Mouse (Mus musculus): Measurements from ENCODE around the gene Olfr90. TPM values are rescaled to one million over a fixed set of nuclear protein-coding genes. Genes with fewer than 3 reads are reported as not detected.
A peak's percentile ranks its signal among the peaks of the same experiment; 100 is the strongest.

The Olfr90 gene
- total RNA-seq, 1 experiment from 2014 or later: not detected

GRCm38 (mm10) chr17:37061435-37061834 lies 26.9 kb downstream of the Olfr90 start:
- no peak for DNase-seq

- no peak for DNase-seq
Observed at GRCm38 (mm10) chr17:37056957-37057356, 31.3 kb downstream of the Olfr90 start.

- no peak for DNase-seq
Observed at GRCm38 (mm10) chr17:37051745-37052144, 36.6 kb downstream of the Olfr90 start.

- DNase-seq: no peak
Observed at GRCm38 (mm10) chr17:37050876-37051275, 37.4 kb downstream of the Olfr90 start.

- peak; percentile 87 for DNase-seq
Observed at GRCm38 (mm10) chr17:37050399-37050798, 37.9 kb downstream of the Olfr90 start.

- peak; percentile 79 for DNase-seq
Observed at GRCm38 (mm10) chr17:37049570-37050310, 38.6 kb downstream of the Olfr90 start.

- DNase-seq: no peak
Observed at GRCm38 (mm10) chr17:37048383-37048782, 39.9 kb downstream of the Olfr90 start.

- no peak for DNase-seq
Observed at GRCm38 (mm10) chr17:37047981-37048380, 40.3 kb downstream of the Olfr90 start.

- no peak for DNase-seq
Observed at GRCm38 (mm10) chr17:37047332-37047976, 40.8 kb downstream of the Olfr90 start.

GRCm38 (mm10) chr17:37046312-37047112 lies 41.8 kb downstream of the Olfr90 start:
- DNase-seq: peak; percentile 74

GRCm38 (mm10) chr17:37045611-37046311 lies 42.5 kb downstream of the Olfr90 start, which contains the start of gene Gabbr1:
TSS of gene Gabbr1 (plus strand) at chr17:37045966.
- DNase-seq: peak; percentile 86

GRCm38 (mm10) chr17:37044651-37045244 lies 43.6 kb downstream of the Olfr90 start:
- no peak for DNase-seq

- no peak for DNase-seq
Observed at GRCm38 (mm10) chr17:37039127-37039894, 49.0 kb downstream of the Olfr90 start.

Other genes with a start within 250 kb of the Olfr90 start
- not detected in 2 replicates for gene Trim15, start 221.3 kb downstream of the Olfr90 start, total RNA-seq (2021)
- gene Trim10, start 218.9 kb downstream of the Olfr90 start, total RNA-seq (2021): 0.27 and 0.67 TPM in 2 replicates
- 0.61 TPM in 1 of 2 replicates, not detected in the other for gene Trim40, start 198.4 kb downstream of the Olfr90 start, total RNA-seq (2021)
- not detected in 2 replicates for gene Trim31, start 190.4 kb downstream of the Olfr90 start, total RNA-seq (2021)
- 0.85 TPM in 1 of 2 replicates, not detected in the other for gene Rnf39, start 145.6 kb downstream of the Olfr90 start, total RNA-seq (2021)
- gene Ppp1r11, start 136.8 kb downstream of the Olfr90 start, total RNA-seq (2021): 78.7 and 85.4 TPM in 2 replicates
- 33.8 and 41.3 TPM in 2 replicates for gene Znrd1, start 129.9 kb downstream of the Olfr90 start, total RNA-seq (2021)
- gene Znrd1as, start 129.9 kb downstream of the Olfr90 start, total RNA-seq (2021): 16.5 and 21.2 TPM in 2 replicates
- not detected in 2 replicates for gene 2410137M14Rik, start 107.3 kb downstream of the Olfr90 start, total RNA-seq (2021)
- not detected in 2 replicates for gene H2-M5, start 99.0 kb downstream of the Olfr90 start, total RNA-seq (2021)
- 2.5 and 3.8 TPM in 2 replicates for gene Zfp57, start 87.3 kb downstream of the Olfr90 start, total RNA-seq (2021)
- not detected in 2 replicates for gene Mog, start 65.1 kb downstream of the Olfr90 start, total RNA-seq (2021)
- gene Gabbr1, start 42.5 kb downstream of the Olfr90 start, total RNA-seq (2021): 39.6 and 46.0 TPM in 2 replicates
- gene Olfr91, start 9.8 kb upstream of the Olfr90 start, total RNA-seq (2021): not detected in 2 replicates
- not detected in 2 replicates for gene Olfr92, start 31.6 kb upstream of the Olfr90 start, total RNA-seq (2021)
- not detected in 2 replicates for gene Olfr93, start 73.0 kb upstream of the Olfr90 start, total RNA-seq (2021)
- not detected in 2 replicates for gene Ubd, start 105.4 kb upstream of the Olfr90 start, total RNA-seq (2021)
- gene Olfr94, start 112.5 kb upstream of the Olfr90 start, total RNA-seq (2021): not detected in 2 replicates
- not detected in 2 replicates for gene Olfr95, start 124.6 kb upstream of the Olfr90 start, total RNA-seq (2021)
- gene Olfr96, start 131.6 kb upstream of the Olfr90 start, total RNA-seq (2021): not detected in 2 replicates
- gene Olfr97, start 148.8 kb upstream of the Olfr90 start, total RNA-seq (2021): not detected in 2 replicates
- gene Olfr98, start 175.2 kb upstream of the Olfr90 start, total RNA-seq (2021): not detected in 2 replicates
- gene H2-M3, start 181.7 kb upstream of the Olfr90 start, total RNA-seq (2021): 2.6 and 5.4 TPM in 2 replicates
- not detected in 2 replicates for gene Olfr99, start 195.0 kb upstream of the Olfr90 start, total RNA-seq (2021)
- gene Olfr101, start 215.8 kb upstream of the Olfr90 start, total RNA-seq (2021): not detected in 2 replicates
- not detected in 2 replicates for gene Olfr102, start 228.6 kb upstream of the Olfr90 start, total RNA-seq (2021)

Measured in adrenal gland, postnatal 25 days (tissue).